Mouse (Mus musculus): ENCODE results near the gene Slc38a2.

Slc38a2 gene

GRCm38 (mm10) chr15:96660590-96661141 is 38.9 kb downstream of the Slc38a2 start:
- DNase-seq = no peak

GRCm38 (mm10) chr15:96658275-96658602 is 41.3 kb downstream of the Slc38a2 start:
- no peak for DNase-seq

DNA sequence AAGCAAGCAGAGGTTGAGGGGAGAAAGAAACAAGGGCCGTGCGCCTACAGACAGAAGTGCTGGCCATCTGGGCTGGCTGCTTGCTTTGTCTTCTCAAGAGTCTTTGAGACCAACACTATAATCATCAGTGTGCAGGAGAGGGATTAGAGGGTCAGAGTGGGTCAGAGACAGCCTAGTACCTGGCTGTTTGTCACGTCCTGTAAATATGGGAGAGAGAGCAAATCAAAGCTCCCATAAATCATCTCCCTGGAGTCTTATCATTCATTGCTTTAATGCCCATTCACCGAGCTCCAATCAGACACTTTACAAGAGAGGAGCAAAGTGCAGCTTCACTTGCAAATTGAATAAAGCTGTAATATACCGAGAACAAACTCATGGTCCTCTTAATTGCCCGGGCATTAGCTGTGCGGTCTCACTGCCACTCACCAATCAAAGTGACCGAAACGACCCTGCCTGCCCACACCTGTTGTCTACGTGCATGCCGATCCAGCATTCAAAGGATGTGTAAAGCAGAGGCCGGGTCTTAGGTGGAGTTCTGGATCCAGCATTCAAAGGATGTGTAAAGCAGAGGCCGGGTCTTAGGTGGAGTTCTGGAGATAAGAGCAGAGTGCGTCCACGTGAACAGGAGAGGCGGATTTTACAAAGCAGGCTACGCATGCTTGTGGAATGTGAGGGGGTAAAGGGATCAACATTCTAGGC is 41.8 kb downstream of the Slc38a2 start:
- no peak for DNase-seq

- no peak for DNase-seq
Measured at GRCm38 (mm10) chr15:96655514-96655913, 44.0 kb downstream of the Slc38a2 start.

DNA sequence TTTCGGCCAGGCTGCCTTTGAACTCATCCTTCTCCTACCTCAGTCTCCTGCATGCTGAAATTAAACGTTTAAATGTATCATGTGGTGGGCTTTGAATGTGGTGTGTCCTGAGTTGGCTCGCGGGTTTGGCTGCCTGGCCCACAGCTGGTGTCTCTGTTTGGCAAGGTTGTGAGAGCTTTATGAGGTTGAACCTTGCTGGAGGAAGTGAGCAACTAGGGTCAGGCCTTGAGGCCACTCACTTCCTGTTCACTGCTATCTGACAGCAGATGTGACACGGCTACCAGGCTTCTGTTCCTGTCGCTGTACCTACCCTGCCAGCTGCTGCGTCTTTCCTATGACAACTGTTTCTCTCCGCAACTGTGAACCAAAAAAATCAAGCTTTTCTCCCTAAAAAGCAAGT is 44.8 kb downstream of the Slc38a2 start:
- DNase-seq = no peak

GRCm38 (mm10) chr15:96653011-96653410 is 46.5 kb downstream of the Slc38a2 start:
- no peak for DNase-seq

DNA sequence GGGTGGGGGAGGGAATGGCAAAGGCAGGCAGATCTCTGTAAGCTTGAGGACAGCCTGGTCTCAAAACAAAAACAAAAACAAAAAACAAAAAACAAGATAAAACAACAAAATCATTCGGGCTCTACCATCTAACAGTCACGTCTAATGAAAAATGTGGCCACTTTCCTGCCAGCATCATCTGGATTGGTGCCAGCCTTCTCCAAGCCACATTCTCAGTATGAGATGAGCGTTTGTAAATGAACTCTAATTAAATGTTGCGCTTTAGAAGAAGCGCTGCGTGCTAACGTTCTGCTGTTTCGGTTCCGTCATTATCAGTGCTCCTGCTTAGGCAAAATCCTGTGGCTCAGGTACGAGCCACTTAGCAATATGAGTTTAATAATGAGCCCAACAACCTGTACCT is 47.0 kb downstream of the Slc38a2 start:
- no peak for DNase-seq

- no peak for DNase-seq
Measured at GRCm38 (mm10) chr15:96647376-96647775, 52.2 kb downstream of the Slc38a2 start.

GRCm38 (mm10) chr15:96642436-96643405 is 56.8 kb downstream of the Slc38a2 start, which contains the start of gene Slc38a1:
Slc38a1 (minus strand) TSS chr15:96642913.
- DNase-seq = peak; percentile 53

GRCm38 (mm10) chr15:96641821-96642435 is 57.6 kb downstream of the Slc38a2 start:
- DNase-seq = peak; percentile 36

- DNase-seq = peak; percentile 73
Measured at GRCm38 (mm10) chr15:96641111-96641820, 58.3 kb downstream of the Slc38a2 start.

GRCm38 (mm10) chr15:96640291-96640985 is 59.1 kb downstream of the Slc38a2 start:
- no peak for DNase-seq

GRCm38 (mm10) chr15:96639630-96640029 is 59.9 kb downstream of the Slc38a2 start:
- no peak for DNase-seq

- no peak for DNase-seq
Measured at GRCm38 (mm10) chr15:96638656-96639055, 60.9 kb downstream of the Slc38a2 start.

- no peak for DNase-seq
Measured at GRCm38 (mm10) chr15:96638173-96638572, 61.4 kb downstream of the Slc38a2 start.
